Mouse (Mus musculus) intestine, embryonic 14.5 days (tissue): ENCODE measurements around the gene Luc7l3. TPM values are rescaled to one million over a fixed set of nuclear protein-coding genes. Genes with fewer than 3 reads are reported as not detected.

ENCODE experiments used
- ATAC-seq: fragments of 200-750 bp; cut with Nextera tagmentation; replicated peaks from 2 replicates; pipeline ENCODE4 v1.8.0; 2017; ENCODE audit warnings: low read depth, moderate number of reproducible peaks, moderate TSS enrichment, moderate library complexity; ENCODE audit not compliant: low FRiP score, low TSS enrichment
- DNase-seq: peaks from one replicate; pipeline ENCODE4 v3.0.0-alpha.2; 2018; ENCODE audit warnings: low spot score
- H3K27ac ChIP-seq: fragments of 300-500 bp; sonication (generic); 2 replicates; pipeline ENCODE4 v1.5.1; 2014; ENCODE audit warnings: low read depth, mild to moderate bottlenecking, control low read depth
- H3K27me3 ChIP-seq: fragments of 300-500 bp; sonication (generic); replicated peaks from 2 replicates; pipeline ENCODE4 v1.6.1; 2014; ENCODE audit warnings: low read length, control low read depth; ENCODE audit not compliant: control insufficient read depth, insufficient read depth
- H3K36me3 ChIP-seq: fragments of 300-500 bp; sonication (generic); 2 replicates; pipeline ENCODE4 v1.6.1; 2014; ENCODE audit warnings: low read length, control low read depth; ENCODE audit not compliant: control insufficient read depth, insufficient read depth
- H3K4me1 ChIP-seq: fragments of 300-500 bp; sonication (generic); replicated peaks from 2 replicates; pipeline ENCODE4 v1.6.1; 2014; ENCODE audit warnings: low read length, control low read depth, mixed read lengths; ENCODE audit not compliant: control insufficient read depth, insufficient read depth
- H3K4me2 ChIP-seq: fragments of 300-500 bp; sonication (generic); 2 replicates; pipeline ENCODE4 v1.6.1; 2014; ENCODE audit warnings: low read length
- H3K4me3 ChIP-seq: fragments of 300-500 bp; sonication (generic); 2 replicates; pipeline ENCODE4 v1.5.1; 2014; ENCODE audit warnings: low read depth, low read length, control low read depth, mixed read lengths
- H3K9ac ChIP-seq: fragments of 300-500 bp; sonication (generic); 2 replicates; pipeline ENCODE4 v1.6.1; 2014; ENCODE audit warnings: mild to moderate bottlenecking, low read length
- H3K9me3 ChIP-seq: fragments of 300-500 bp; sonication (generic); 2 replicates; pipeline ENCODE4 v1.6.1; 2016; ENCODE audit warnings: low read length, control low read depth; ENCODE audit not compliant: control insufficient read depth
- WGBS: fragments of 180-500 bp; shearing (Covaris S2); extraction: QIAGEN DNeasy Blood & Tissue Kit; methylation state at CpG from one replicate; pipeline ENCODE4 v1.1.7; 2014; 5-methylcytosine and 5-hydroxymethylcytosine counted together
- polyA plus RNA-seq: library from polyadenylated mRNA; unstranded; fragments of >200 nt; fragmentation: Nextera tagmentation; extraction: Ambion mirVana; gene quantifications from 2 replicates; pipeline ENCODE4 v1.2.1, GENCODE M21; 2014

Luc7l3 gene
- polyA plus RNA-seq, 1 experiment from 2014 or later = 89.6 TPM

DNA sequence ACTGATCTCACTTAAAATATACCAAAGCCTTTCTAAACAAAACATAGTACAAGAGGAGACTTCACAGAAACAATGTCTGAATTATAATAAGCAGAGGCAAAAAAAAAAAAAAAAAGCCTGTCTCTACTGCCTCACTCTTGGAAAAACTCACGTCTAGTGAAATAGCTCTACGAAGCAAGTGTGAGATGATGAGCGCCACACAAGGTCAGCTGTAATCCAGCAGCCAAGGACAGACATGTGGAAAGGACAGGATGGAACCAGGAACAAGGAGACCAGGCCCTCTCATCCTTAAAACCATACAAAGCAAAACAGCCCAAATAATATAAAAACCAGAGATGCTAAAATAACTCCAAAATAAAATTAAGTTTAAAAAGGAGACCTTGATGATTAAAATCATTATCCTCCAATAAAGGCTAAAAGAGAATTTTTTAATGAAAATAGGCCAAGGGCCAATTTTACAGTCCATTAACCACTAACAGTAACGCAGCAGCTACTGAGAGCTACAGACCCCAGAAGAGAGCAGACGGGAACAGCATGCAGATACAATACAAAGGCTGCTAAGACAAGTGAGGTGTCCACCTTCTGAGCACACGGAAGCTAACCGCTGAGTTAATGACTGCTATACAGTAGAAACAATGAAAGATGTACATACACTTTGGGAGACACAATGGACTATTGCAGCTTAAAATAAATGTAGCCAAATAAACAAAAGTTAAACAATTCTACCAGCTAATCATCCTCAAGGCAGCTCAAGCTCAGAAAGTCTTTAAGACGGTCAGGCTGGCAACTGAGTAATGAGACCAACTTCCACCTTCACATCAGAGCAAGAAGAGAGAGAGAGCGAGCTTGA lies 26.6 kb downstream of the Luc7l3 start:
- no peaks in the 10 kb centered on the region for H3K4me1 ChIP-seq
- H3K4me2 ChIP-seq = no peak overlapping the region
- no peak overlapping the region for H3K4me3 ChIP-seq
- peaks cover 98% of the 10 kb centered on the region for H3K36me3 ChIP-seq
- H3K27ac ChIP-seq = no peak overlapping the region
- H3K9ac ChIP-seq = no peak overlapping the region
- H3K9me3 ChIP-seq = no peaks in the 10 kb centered on the region
- ATAC-seq (no peak), DNase-seq (no peak)
- H3K27me3 ChIP-seq = no peaks in the 10 kb centered on the region
- WGBS = 85% methylated on average over 9 of the region's 9 CpGs

DNA sequence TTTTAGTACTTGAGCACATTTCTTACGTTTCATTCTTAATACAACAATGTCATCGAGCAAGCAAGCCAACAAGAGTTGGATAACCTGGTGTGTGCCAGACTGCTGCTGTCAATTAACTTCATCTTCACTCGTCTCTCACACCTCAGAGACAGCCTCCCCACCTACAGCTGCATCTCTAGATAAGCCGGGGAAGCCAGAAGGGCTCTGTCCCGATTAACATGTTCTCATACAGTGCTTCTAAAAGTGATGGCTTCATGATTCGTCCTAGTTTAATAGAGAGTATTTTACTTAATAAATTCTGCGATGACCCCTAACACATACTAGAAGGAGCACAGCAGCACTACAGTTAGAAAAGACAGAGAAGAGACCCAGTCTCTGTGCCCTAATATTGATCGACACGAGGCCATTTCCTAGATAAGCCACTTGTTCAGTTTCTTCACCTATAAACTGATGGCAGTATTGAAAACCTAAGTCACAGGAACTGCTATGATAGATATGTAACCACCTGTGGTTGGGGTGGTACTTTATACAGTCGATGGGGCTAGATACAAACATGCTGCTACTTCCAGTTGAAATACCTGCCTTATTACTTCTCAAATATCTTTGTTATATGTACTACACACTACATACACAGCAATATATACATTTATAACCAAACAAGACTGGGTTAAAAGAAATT lies 31.6 kb downstream of the Luc7l3 start:
- Histone ChIP-seq H3K4me3 (no peak overlapping the region), H3K27me3 (no peaks in the 10 kb centered on the region), H3K36me3 (peaks cover 98% of the 10 kb centered on the region), H3K4me2 (no peak overlapping the region), H3K27ac (no peak overlapping the region), H3K4me1 (no peaks in the 10 kb centered on the region), H3K9me3 (no peaks in the 10 kb centered on the region), H3K9ac (no peak overlapping the region)
- DNase-seq = no peak
- 91% methylated on average over 10 of the region's 10 CpGs for WGBS
- no peak for ATAC-seq

DNA sequence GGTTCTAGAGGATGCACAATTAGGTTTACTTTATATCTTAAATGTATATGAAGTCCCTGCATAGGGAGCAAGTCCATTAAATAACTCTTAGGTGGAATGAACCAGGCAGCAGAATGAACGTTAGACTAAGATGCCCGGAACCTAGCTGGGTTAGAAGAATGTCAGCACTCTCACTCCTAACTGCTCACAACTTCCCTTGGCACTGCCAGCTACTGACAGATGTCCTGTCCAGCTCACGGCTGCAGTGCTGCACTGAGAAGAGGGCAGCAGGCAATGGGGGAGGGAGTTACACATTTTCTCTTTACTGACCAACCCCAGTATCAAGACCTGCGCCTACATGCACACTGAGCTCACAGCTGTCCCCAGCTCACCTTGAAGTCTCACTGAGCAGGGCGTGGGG lies 34.7 kb downstream of the Luc7l3 start:
- ATAC-seq = no peak
- WGBS = 96% methylated on average over 5 of the region's 5 CpGs
- Histone ChIP-seq H3K4me2 (no peak overlapping the region), H3K36me3 (peaks cover 84% of the 10 kb centered on the region), H3K4me1 (no peaks in the 10 kb centered on the region), H3K4me3 (no peak overlapping the region), H3K9ac (no peak overlapping the region), H3K9me3 (no peaks in the 10 kb centered on the region), H3K27me3 (no peaks in the 10 kb centered on the region), H3K27ac (no peak overlapping the region)
- DNase-seq = no peak

DNA sequence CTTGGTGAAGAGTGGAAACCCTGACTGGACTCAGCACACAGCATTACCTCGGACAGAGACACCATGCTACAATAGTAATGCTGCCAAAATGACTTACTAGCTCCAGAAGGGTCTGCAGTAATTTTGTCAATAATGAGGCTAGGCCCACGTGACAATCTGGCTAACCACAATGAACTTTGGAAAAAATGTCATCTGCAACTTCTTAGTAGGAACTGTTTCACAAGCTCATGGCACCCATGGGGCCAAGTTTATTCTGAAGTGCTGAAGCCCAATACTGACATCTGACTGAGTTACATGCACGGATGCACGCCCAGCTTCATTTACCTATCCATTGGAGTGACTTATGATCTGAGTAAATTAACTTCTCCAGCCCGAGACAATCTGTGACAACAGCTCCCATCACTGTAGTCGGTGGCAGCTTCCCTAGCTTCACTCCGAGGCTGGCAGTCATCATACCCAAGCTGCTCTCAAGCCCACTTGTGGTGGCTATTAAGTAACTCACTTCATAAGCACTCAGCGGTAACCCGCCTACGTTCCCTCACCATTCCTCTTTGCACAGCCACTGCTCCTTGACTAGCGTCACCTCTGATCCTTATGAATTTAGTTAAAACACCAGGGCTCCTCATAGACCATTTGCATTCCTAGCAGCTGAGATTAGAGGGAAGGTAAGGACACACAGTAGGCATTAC lies 35.8 kb downstream of the Luc7l3 start:
- H3K4me3 ChIP-seq = no peak overlapping the region
- H3K9ac ChIP-seq = no peak overlapping the region
- DNase-seq (no peak), ATAC-seq (no peak)
- H3K27me3 ChIP-seq = no peaks in the 10 kb centered on the region
- whole genome bisulfite sequencing = 93% methylated on average over 11 of the region's 11 CpGs
- H3K27ac ChIP-seq = no peak overlapping the region
- H3K4me1 ChIP-seq = no peaks in the 10 kb centered on the region
- H3K4me2 ChIP-seq = no peak overlapping the region
- H3K9me3 ChIP-seq = no peaks in the 10 kb centered on the region
- peaks cover 73% of the 10 kb centered on the region for H3K36me3 ChIP-seq

DNA sequence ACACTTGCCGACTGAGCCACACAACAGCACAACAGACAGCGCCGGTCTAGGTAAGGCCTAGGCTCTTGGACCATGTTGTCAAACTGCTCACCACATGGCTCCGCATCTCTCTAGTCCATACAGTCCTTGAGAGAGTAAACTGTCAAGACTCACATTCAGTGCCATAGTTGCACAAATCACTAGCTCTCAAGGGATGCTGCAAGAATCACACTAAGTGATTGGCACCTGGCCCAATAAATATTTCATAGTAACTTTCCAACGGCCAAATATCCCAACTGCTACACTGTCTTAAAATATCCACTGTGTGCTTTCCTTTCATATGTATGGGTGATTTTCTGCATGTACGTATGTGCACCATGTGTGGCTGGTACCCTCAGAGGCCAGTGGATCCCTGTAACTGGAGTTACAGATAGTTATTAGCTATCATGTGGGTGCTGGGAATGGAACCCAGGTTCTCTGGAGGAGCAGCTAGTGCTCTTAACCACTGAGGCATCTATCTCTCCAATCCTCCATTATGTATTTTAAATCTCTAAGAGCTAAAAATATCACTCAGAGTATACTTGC lies 38.2 kb downstream of the Luc7l3 start:
- Histone ChIP-seq H3K9me3 (no peaks in the 10 kb centered on the region), H3K27me3 (no peaks in the 10 kb centered on the region), H3K4me3 (no peak overlapping the region), H3K36me3 (peaks cover 49% of the 10 kb centered on the region), H3K27ac (no peak overlapping the region), H3K4me1 (no peaks in the 10 kb centered on the region), H3K4me2 (no peak overlapping the region), H3K9ac (no peak overlapping the region)
- WGBS = 90% methylated on average over 6 of the region's 6 CpGs
- DNase-seq (no peak), ATAC-seq (no peak)

DNA sequence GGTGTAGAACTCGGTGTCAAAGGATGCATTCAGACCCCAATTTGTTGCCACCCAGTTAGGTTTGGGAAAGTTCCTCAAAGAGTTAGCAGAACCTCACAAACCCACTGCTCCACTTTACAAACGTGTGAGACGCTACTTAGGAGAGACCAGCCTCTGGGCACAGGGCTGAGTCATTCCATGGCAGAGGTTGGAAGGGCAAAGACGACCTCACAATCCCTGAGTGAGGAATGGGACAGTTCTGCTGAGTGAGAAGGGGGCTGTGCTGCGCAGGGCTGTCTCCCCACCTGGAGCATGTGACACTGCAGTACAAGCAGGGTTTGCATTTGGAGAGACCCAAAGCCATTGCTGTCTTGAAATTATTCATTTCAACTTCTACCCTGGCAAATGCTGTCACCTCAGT lies 39.5 kb downstream of the Luc7l3 start:
- Histone ChIP-seq H3K27ac (no peak overlapping the region), H3K9me3 (no peaks in the 10 kb centered on the region), H3K4me2 (no peak overlapping the region), H3K4me1 (0 out of 2 replicates have a peak, but pooled peaks cover 2% of the 10 kb centered on the region), H3K27me3 (no peaks in the 10 kb centered on the region), H3K4me3 (no peak overlapping the region), H3K9ac (no peak overlapping the region), H3K36me3 (peaks cover 36% of the 10 kb centered on the region)
- 59% methylated on average over 5 of the region's 5 CpGs for WGBS
- no peak for DNase-seq
- no peak for ATAC-seq

DNA sequence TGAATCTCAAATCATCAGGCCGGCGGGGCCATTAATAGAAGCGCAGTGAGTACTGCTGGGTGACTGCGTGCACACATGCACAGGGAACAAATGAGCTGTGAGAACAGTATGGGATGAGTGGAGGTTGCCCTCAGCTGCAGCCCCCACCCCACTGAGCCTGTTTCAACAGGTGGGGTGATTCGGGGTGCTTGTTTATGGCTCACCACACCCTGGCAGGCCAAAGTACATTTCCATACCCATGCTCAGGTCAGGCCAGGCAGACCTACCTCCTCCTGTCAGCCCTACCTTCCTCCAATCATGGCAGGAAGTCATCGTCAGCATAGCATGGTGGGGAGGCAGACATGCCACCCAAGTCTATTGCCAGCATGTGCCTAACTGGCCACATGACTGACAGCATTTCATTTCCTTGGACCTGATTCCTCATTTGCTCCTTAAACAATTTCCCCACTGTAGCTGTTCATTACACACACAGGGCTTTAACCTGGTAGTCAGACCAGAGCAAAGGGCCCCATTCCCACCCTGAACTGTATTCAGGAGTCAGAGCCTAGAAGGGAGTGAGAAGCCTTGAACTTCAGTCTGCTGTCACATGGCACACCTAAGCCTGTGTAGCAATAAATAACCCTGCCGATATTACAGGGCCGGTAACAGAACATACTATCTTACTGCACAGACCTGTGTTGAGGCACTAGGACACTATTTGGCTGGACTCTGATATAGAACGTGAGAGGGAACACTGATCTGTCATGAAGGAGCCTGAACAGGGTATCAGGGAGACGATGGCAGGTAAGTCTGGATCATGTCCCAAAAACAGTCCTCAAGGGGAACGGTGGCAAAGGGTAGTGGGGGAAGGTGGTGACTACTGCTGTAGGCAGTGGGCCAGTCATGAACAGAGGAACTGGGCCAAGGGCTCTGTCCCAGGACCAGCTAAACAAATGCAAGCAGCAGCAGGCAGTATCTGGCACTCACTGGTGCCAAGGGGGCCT lies 40.3 kb downstream of the Luc7l3 start, which contains the start of gene Gm21885:
Gene Gm21885 (plus strand): TSS at position 675 of the 983 bp plus-strand sequence.
- 71% methylated on average over 11 of the region's 11 CpGs for WGBS
- DNase-seq (peak; percentile 61), ATAC-seq (peak; percentile 45)
- no peaks in the 10 kb centered on the region for H3K9me3 ChIP-seq
- no peak within 1 kb of the TSS for H3K4me2 ChIP-seq
- no peaks in the 10 kb centered on the region for H3K27me3 ChIP-seq
- peak within 1 kb of the TSS; percentile 5; the same call in 1 of the 2 replicates for H3K27ac ChIP-seq
- peaks cover 28% of the 10 kb centered on the region; the same call in 1 of the 2 replicates for H3K36me3 ChIP-seq
- H3K4me1 ChIP-seq = peaks cover 7% of the 10 kb centered on the region; the same call in 1 of the 2 replicates
- H3K9ac ChIP-seq = no peak within 1 kb of the TSS
- H3K4me3 ChIP-seq = no peak within 1 kb of the TSS
